Mouse (Mus musculus) kidney, adult 2 months (tissue): Measurements from ENCODE around the gene Gsto1. TPM values are rescaled to one million over a fixed set of nuclear protein-coding genes. Genes with fewer than 3 reads are reported as not detected.

Experiments
- DNase-seq: peaks from one replicate; pipeline ENCODE4 v3.0.0; 2021
- H3K27ac ChIP-seq: fragments of 200-500 bp; 2 replicates; pipeline ENCODE4 v1.5.1; 2012; ENCODE audit warnings: low read depth, low read length, control low read depth, inconsistent platforms; ENCODE audit not compliant: insufficient read depth
- H3K27me3 ChIP-seq: fragments of 200-500 bp; replicated peaks from 2 replicates; pipeline ENCODE4 v1.6.1; 2012; ENCODE audit warnings: mild to moderate bottlenecking, moderate library complexity, low read length, inconsistent platforms; ENCODE audit not compliant: control insufficient read depth, insufficient read depth
- H3K36me3 ChIP-seq: fragments of 200-500 bp; 2 replicates; pipeline ENCODE4 v1.6.1; 2012; ENCODE audit warnings: mild to moderate bottlenecking, moderate library complexity, low read length, inconsistent platforms; ENCODE audit not compliant: control insufficient read depth, insufficient read depth
- H3K4me1 ChIP-seq: fragments of 200-500 bp; 2 replicates; pipeline ENCODE4 v1.6.1; 2011; ENCODE audit warnings: low read length; ENCODE audit not compliant: control insufficient read depth, insufficient read depth
- H3K4me3 ChIP-seq: fragments of 200-500 bp; 2 replicates; pipeline ENCODE4 v1.5.1; 2011; ENCODE audit warnings: mild to moderate bottlenecking, low read depth, low read length, control low read depth; ENCODE audit not compliant: insufficient read depth
- CTCF ChIP-seq: fragments of 200-500 bp; conservative IDR thresholded peaks from 2 replicates; pipeline ENCODE4 v1.5.1; 2011; ENCODE audit warnings: low read depth, mild to moderate bottlenecking, control low read depth, low read length, moderate library complexity, mixed read lengths; ENCODE audit not compliant: insufficient read depth, insufficient read length
- POLR2A ChIP-seq: fragments of 200-500 bp; IDR thresholded peaks from one replicate; pipeline ENCODE4 v1.6.1; 2011; ENCODE audit warnings: low read depth, low read length, control low read depth
- WGBS: fragments of 180-500 bp; shearing (Covaris S2); methylation state at CpG from one replicate; pipeline ENCODE4 v1.1.7; 2018; 5-methylcytosine and 5-hydroxymethylcytosine counted together
- polyA plus RNA-seq: library from polyadenylated mRNA; depleted of rRNA; stranded (reverse); fragments of >200 nt; gene quantifications from 2 replicates; pipeline ENCODE4 v1.2.3, GENCODE M21; 2012

Gene Gsto1
- polyA plus RNA-seq, 1 experiment, result 85.1 TPM

DNA sequence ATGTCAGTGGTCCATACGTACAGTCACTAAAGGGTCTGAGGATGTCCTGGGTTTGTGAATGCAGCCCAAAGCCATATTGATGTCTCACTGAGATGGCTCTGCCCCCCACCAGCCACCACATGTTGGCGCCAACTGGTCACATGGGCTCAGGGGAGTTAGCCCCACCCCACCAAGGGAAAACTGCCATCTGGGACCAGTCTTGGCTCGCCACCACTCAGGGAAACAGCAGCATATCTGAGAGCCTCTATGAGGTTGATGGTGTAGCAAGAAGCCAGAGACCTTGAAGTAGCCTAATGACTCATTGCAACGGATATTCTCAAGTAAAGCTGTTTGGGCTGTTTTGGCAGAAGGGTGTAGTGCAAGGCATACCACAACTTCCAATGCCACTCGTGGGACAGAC lies 30.7 kb upstream of the Gsto1 start:
- TF ChIP-seq CTCF (no peak), POLR2A (no peak)
- no peaks in the 10 kb centered on the region for H3K4me1 ChIP-seq
- no peaks in the 10 kb centered on the region for H3K27me3 ChIP-seq
- H3K4me3 ChIP-seq, result no peak overlapping the region
- no peak for DNase-seq
- H3K27ac ChIP-seq, result no peak overlapping the region
- no peaks in the 10 kb centered on the region for H3K36me3 ChIP-seq
- 77% methylated on average over 5 of the region's 5 CpGs for WGBS

DNA sequence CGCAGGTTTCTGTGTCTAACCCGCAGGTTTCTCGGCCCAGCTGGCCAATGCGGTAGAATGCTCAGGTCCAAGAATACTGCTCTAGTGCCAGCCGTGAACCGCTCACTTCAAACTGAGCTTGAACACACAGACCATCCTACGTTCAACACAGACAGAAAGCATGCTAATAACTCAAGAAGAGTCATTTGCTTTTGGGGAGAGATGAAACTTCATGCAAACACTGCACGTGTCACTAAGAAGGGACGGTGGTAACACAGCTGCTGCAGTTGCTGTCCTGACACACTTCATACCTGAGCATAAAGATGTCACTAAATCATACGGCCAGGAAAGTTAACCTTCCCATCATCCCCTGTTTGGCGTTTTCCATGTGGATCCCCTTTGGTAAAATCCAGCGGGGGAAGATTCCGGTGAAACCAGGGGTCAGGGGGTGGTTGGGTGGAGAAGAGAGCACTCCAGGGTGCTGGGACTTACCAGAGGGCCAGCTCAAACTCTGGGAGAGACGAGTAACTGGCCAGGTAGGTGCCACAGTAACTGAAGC lies 24.8 kb upstream of the Gsto1 start:
- TF ChIP-seq CTCF (no peak), POLR2A (no peak)
- Histone ChIP-seq H3K27ac (no peak overlapping the region), H3K4me1 (no peaks in the 10 kb centered on the region), H3K27me3 (no peaks in the 10 kb centered on the region), H3K4me3 (no peak overlapping the region), H3K36me3 (no peaks in the 10 kb centered on the region)
- 86% methylated on average over 14 of the region's 14 CpGs for WGBS
- DNase-seq, result no peak

DNA sequence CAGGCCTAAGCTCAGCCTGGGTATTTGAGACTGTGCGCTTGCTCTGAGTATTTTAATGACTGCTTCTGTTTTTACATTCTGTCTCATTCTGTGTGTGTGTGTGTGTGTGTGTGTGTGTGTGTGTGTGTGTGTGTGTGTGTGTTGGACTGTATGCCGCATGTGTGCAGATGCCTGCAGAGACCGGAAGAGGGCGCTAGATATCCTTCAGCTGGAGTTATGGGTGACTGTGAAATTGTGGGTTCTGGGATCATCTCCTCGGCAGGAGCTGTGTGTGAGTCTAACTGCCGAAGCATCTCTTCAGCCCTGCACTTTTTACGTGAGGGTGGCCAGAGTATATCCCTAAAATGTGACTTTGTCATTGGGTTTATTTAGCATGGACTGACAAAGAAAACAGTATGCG lies 23.7 kb upstream of the Gsto1 start:
- H3K4me3 ChIP-seq, result no peak overlapping the region
- no peak for DNase-seq
- WGBS, result 94% methylated on average over 8 of the region's 8 CpGs
- no peaks in the 10 kb centered on the region for H3K27me3 ChIP-seq
- no peak for TF ChIP-seq CTCF
- no peak for TF ChIP-seq POLR2A
- no peak overlapping the region for H3K27ac ChIP-seq
- no peaks in the 10 kb centered on the region for H3K4me1 ChIP-seq
- no peaks in the 10 kb centered on the region for H3K36me3 ChIP-seq

- TF ChIP-seq POLR2A (no peak), CTCF (no peak)
- Histone ChIP-seq H3K36me3 (no peaks in the 10 kb centered on the region), H3K4me3 (no peak overlapping the region), H3K27ac (no peak overlapping the region), H3K4me1 (no peaks in the 10 kb centered on the region), H3K27me3 (0 out of 2 replicates have a peak, but pooled peaks cover 2% of the 10 kb centered on the region)
- 76% methylated on average over 16 of the region's 16 CpGs for WGBS
- no peak for DNase-seq
Measured at GRCm38 (mm10) chr19:47832316-47832715, 22.5 kb upstream of the Gsto1 start.

GRCm38 (mm10) chr19:47834614-47835013 lies 20.2 kb upstream of the Gsto1 start:
- H3K27me3 ChIP-seq, result 0 out of 2 replicates have a peak, but pooled peaks cover 2% of the 10 kb centered on the region
- WGBS, result 80% methylated on average over 5 of the region's 5 CpGs
- H3K36me3 ChIP-seq, result no peaks in the 10 kb centered on the region
- H3K4me3 ChIP-seq, result no peak overlapping the region
- no peak for DNase-seq
- H3K4me1 ChIP-seq, result no peaks in the 10 kb centered on the region
- H3K27ac ChIP-seq, result no peak overlapping the region
- TF ChIP-seq POLR2A (no peak), CTCF (no peak)

DNA sequence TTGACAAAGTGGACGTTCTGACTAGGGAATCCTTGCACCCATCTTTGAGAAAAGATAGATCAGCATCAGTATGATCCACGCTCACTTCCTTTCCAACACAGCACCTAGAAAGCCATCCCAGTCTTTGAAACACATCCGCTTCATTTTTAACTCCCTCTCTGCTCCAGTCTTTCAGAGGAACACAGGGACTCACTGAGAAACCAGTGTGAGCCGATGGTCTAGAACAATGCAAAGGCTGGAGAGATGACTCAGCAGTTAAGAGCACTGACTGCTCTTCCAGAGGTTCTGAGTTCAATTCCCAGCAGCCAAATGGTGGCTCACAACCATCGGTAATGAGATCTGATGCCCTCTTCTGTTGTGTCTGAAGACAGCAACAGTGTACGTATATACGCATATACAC lies 19.0 kb upstream of the Gsto1 start:
- H3K4me1 ChIP-seq, result no peaks in the 10 kb centered on the region
- no peak for DNase-seq
- H3K27me3 ChIP-seq, result 0 out of 2 replicates have a peak, but pooled peaks cover 2% of the 10 kb centered on the region
- no peak overlapping the region for H3K4me3 ChIP-seq
- no peak overlapping the region for H3K27ac ChIP-seq
- H3K36me3 ChIP-seq, result no peaks in the 10 kb centered on the region
- 90% methylated on average over 7 of the region's 7 CpGs for WGBS
- TF ChIP-seq CTCF, result no peak
- no peak for TF ChIP-seq POLR2A

DNA sequence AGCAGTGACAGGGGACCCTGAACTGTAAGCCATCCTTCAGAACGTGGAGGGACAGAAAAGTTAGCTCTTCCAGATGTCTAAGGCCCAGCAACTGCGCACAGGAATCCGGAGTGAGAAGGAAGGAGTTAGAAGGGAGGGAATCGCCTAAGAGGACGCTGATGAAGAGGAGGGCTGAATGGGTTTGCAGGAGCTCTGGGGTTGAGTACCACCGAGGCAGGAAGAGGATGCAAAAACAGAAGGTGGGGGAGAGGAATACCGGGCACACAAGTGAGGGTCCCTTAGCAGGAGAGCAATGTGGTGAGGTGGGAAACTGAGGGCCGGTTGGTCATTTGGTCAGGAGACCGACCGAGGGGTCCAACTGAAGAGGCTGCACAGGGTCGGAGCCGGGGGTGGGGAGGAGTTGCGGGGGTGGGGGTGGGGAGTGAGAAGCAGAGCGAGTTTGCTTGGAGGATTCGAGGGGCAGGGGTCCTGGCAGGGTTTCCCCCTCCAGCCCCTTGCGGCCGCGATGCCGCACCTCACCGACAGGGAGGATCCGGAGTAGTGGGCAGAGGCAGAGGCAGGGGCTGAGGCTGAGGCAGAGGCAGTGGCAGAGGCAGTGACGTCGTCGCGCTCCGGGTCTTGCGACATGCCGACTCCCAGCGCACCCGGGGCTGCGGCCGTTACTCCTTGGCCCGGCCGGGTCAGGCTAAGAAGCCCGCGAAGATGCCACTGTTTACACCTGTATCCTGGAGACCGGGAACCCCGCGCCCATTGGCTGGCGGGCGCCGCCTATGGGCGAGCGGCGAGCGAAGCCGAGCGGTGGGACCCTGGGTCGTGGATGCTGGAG lies 17.9 kb upstream of the Gsto1 start:
- TF ChIP-seq POLR2A (no peak), CTCF (no peak)
- WGBS, result 6% methylated on average over 49 of the region's 49 CpGs
- peak overlapping the region; percentile 19 for H3K4me3 ChIP-seq
- H3K27ac ChIP-seq, result no peak overlapping the region
- no peaks in the 10 kb centered on the region for H3K4me1 ChIP-seq
- H3K27me3 ChIP-seq, result 0 out of 2 replicates have a peak, but pooled peaks cover 2% of the 10 kb centered on the region
- no peaks in the 10 kb centered on the region for H3K36me3 ChIP-seq
- DNase-seq, result peak; percentile 24
